Mouse (Mus musculus) hindbrain, postnatal 0 days (tissue): ENCODE measurements around the gene Fyb. TPM values are rescaled to one million over a fixed set of nuclear protein-coding genes. Genes with fewer than 3 reads are reported as not detected.

Source experiments
- ATAC-seq: fragments of 200-750 bp; cut with Nextera tagmentation; 2 replicates; pipeline ENCODE4 v1.8.0; 2017; ENCODE audit warnings: mild to moderate bottlenecking, moderate TSS enrichment, moderate library complexity
- DNase-seq: peaks from one replicate; pipeline ENCODE4 v3.0.0-alpha.2; 2015; ENCODE audit warnings: low spot score
- H3K27ac ChIP-seq: fragments of 300-500 bp; sonication (generic); 2 replicates; pipeline ENCODE4 v1.5.1; 2014; ENCODE audit warnings: mild to moderate bottlenecking
- H3K27me3 ChIP-seq: fragments of 300-500 bp; sonication (generic); 2 replicates; pipeline ENCODE4 v1.6.1; 2014; ENCODE audit warnings: low read length, mixed read lengths; ENCODE audit not compliant: insufficient read depth
- H3K36me3 ChIP-seq: fragments of 300-500 bp; sonication (generic); 2 replicates; pipeline ENCODE4 v1.6.1; 2014; ENCODE audit warnings: low read length, mixed read lengths; ENCODE audit not compliant: insufficient read depth
- H3K4me1 ChIP-seq: fragments of 300-500 bp; sonication (generic); 2 replicates; pipeline ENCODE4 v1.6.1; 2014; ENCODE audit warnings: antibody characterized with exemption, low read length, mixed read lengths; ENCODE audit not compliant: insufficient read depth
- H3K4me2 ChIP-seq: fragments of 300-500 bp; sonication (generic); 2 replicates; pipeline ENCODE4 v1.6.1; 2014; ENCODE audit warnings: low read depth, mild to moderate bottlenecking, low read length, moderate library complexity, mixed read lengths
- H3K4me3 ChIP-seq: fragments of 300-500 bp; sonication (generic); 2 replicates; pipeline ENCODE4 v1.5.1; 2014; ENCODE audit warnings: low read length
- H3K9ac ChIP-seq: fragments of 300-500 bp; sonication (generic); replicated peaks from 2 replicates; pipeline ENCODE4 v1.6.1; 2014; ENCODE audit warnings: mild to moderate bottlenecking, low read length, moderate library complexity, mixed read lengths
- H3K9me3 ChIP-seq: fragments of 300-500 bp; sonication (generic); 2 replicates; pipeline ENCODE4 v1.6.1; 2016; ENCODE audit warnings: low read length, mixed read lengths
- CTCF ChIP-seq: IDR thresholded peaks from 2 replicates; pipeline ENCODE4 v1.5.1; 2016; ENCODE audit warnings: antibody characterized with exemption, control low read depth, low read depth
- WGBS: fragments of 180-500 bp; shearing (Covaris S2); extraction: QIAGEN DNeasy Blood & Tissue Kit; methylation state at CpG from one replicate; pipeline ENCODE4 v1.1.7; 2014; 5-methylcytosine and 5-hydroxymethylcytosine counted together
- polyA plus RNA-seq: library from polyadenylated mRNA; unstranded; fragments of >200 nt; fragmentation: Nextera tagmentation; extraction: Ambion mirVana; gene quantifications from 2 replicates; pipeline ENCODE4 v1.2.1, GENCODE M21; 2015
- total RNA-seq: library from RNA; depleted of rRNA; stranded (reverse); fragments of >200 nt; gene quantifications from 2 replicates; pipeline ENCODE4 v1.2.3, GENCODE M21; 2014

Gene Fyb
- total and polyA plus RNA-seq, 2 experiments from 2014 or later = 0.73 to 3.7 TPM

DNA sequence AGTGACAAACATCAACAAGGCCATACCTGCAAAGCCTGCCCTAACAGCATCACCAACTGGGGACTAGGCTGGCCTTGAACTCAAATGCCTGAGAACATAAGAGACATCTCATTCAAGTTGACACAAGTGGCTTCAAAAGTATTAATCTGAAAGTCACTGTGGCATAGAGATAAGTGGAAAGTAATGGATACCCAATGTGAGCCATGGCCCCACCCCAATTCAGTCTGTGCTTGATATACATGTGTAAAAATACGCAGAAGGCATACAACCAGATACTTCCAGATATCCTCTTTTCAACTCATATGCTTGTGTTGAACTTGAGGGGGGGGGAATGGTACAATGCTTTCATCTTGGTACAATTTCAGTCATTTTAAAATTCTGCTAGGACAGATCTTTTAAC is 124.4 kb downstream of the Fyb start:
- Histone ChIP-seq H3K27me3 (no peaks in the 10 kb centered on the region), H3K4me2 (no peak overlapping the region), H3K36me3 (no peaks in the 10 kb centered on the region), H3K9ac (no peak overlapping the region), H3K4me3 (no peak overlapping the region), H3K9me3 (no peaks in the 10 kb centered on the region), H3K27ac (no peak overlapping the region), H3K4me1 (no peaks in the 10 kb centered on the region)
- 78% methylated on average over 1 of the region's 1 CpGs for WGBS
- ATAC-seq = no peak
- no peak for TF ChIP-seq CTCF
- DNase-seq = no peak

DNA sequence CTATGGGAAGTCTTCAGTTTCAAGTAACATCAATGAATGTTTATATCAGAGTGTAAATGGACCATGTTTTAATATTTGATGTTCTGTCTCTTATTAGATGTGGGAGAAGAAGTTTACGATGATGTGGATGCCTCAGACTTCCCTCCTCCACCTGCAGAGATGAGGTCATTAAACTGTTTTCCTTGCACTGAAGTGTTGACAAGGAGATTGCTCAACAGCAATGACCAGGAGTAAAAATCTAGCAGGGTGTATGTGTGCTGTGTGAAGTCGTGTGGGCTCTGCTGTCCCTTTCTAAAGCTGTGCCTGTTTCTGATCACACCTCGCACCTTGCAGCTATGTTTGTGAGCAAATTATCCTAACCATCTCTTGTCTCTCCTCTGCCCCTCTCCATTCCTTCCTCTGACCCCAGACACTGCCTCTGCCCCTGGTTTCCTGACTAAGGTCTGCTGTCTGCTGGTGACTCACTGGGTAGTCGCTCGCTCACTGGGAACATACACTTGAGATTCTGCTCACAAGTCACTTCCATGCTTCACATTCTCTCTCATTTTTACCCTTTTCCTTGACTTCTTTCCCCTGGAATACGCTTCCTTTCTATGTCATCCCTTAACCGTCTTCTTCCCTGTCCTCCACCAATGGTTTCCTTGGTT is 126.2 kb downstream of the Fyb start:
- no peaks in the 10 kb centered on the region for H3K27me3 ChIP-seq
- 88% methylated on average over 7 of the region's 7 CpGs for WGBS
- DNase-seq (no peak), ATAC-seq (no peak)
- no peaks in the 10 kb centered on the region for H3K4me1 ChIP-seq
- no peak for TF ChIP-seq CTCF
- no peaks in the 10 kb centered on the region for H3K9me3 ChIP-seq
- no peak overlapping the region for H3K4me2 ChIP-seq
- no peak overlapping the region for H3K9ac ChIP-seq
- no peaks in the 10 kb centered on the region for H3K36me3 ChIP-seq
- no peak overlapping the region for H3K4me3 ChIP-seq
- H3K27ac ChIP-seq = no peak overlapping the region

GRCm38 (mm10) chr15:6653046-6653445 is 130.4 kb downstream of the Fyb start:
- Histone ChIP-seq H3K27me3 (no peaks in the 10 kb centered on the region), H3K27ac (no peak overlapping the region), H3K9me3 (no peaks in the 10 kb centered on the region), H3K4me1 (no peaks in the 10 kb centered on the region), H3K36me3 (no peaks in the 10 kb centered on the region), H3K4me2 (no peak overlapping the region), H3K4me3 (no peak overlapping the region), H3K9ac (no peak overlapping the region)
- 80% methylated on average over 4 of the region's 4 CpGs for WGBS
- DNase-seq (no peak), ATAC-seq (no peak)
- no peak for TF ChIP-seq CTCF

DNA sequence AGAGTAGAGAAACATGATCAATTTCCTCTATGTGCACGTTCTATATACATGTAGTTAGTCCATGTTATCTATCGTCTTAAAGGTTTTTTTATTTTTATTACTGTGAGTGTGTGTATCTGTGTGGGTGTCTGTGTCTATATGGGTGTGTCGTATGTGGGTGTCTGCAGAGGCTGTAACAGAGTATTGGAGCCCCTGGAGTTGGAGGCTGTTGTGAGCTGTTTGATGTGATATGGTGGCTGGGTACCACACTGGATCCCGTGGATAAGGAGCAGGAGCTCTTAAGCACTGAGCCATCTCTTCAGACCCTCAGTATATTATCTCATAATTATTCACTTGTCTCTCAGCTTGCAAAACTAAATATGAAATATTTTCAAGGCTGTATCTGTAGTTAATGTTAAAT is 135.4 kb downstream of the Fyb start:
- Histone ChIP-seq H3K27me3 (no peaks in the 10 kb centered on the region), H3K36me3 (no peaks in the 10 kb centered on the region), H3K9ac (no peak overlapping the region), H3K4me3 (no peak overlapping the region), H3K4me2 (no peak overlapping the region), H3K4me1 (no peaks in the 10 kb centered on the region), H3K27ac (no peak overlapping the region), H3K9me3 (no peaks in the 10 kb centered on the region)
- no peak for DNase-seq
- 88% methylated on average over 4 of the region's 4 CpGs for WGBS
- ATAC-seq = no peak
- no peak for TF ChIP-seq CTCF

- Histone ChIP-seq H3K4me1 (no peaks in the 10 kb centered on the region), H3K4me3 (no peak overlapping the region), H3K4me2 (no peak overlapping the region), H3K27ac (no peak overlapping the region), H3K27me3 (no peaks in the 10 kb centered on the region), H3K9me3 (no peaks in the 10 kb centered on the region), H3K36me3 (no peaks in the 10 kb centered on the region), H3K9ac (no peak overlapping the region)
- DNase-seq (no peak), ATAC-seq (no peak)
- no peak for TF ChIP-seq CTCF
- 32% methylated on average over 3 of the region's 3 CpGs for WGBS
Measured at GRCm38 (mm10) chr15:6661951-6662350, 139.3 kb downstream of the Fyb start.

DNA sequence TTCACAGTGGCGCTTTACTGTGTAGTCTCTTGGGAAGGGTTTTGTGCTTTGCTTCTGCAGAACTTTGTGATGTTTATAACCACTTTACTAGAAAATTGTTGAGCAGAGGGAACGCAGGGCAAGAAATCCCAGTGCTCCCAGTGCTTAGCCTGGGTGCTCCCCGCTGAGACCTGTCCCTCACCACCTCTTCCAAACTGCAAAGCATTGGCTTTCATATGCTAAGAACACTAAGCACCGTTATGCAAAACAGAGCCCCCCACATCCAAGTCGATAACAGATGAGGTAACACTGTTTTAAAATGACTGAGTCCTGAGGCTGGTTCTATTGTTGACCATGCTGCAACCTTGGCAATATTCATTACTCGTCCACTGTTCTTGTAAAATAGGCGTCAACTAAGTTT is 141.3 kb downstream of the Fyb start:
- H3K9me3 ChIP-seq = no peaks in the 10 kb centered on the region
- H3K36me3 ChIP-seq = no peaks in the 10 kb centered on the region
- DNase-seq (no peak), ATAC-seq (no peak)
- no peak overlapping the region for H3K4me3 ChIP-seq
- H3K9ac ChIP-seq = no peak overlapping the region
- no peaks in the 10 kb centered on the region for H3K4me1 ChIP-seq
- no peak for TF ChIP-seq CTCF
- no peaks in the 10 kb centered on the region for H3K27me3 ChIP-seq
- 61% methylated on average over 7 of the region's 7 CpGs for WGBS
- H3K27ac ChIP-seq = no peak overlapping the region
- no peak overlapping the region for H3K4me2 ChIP-seq

DNA sequence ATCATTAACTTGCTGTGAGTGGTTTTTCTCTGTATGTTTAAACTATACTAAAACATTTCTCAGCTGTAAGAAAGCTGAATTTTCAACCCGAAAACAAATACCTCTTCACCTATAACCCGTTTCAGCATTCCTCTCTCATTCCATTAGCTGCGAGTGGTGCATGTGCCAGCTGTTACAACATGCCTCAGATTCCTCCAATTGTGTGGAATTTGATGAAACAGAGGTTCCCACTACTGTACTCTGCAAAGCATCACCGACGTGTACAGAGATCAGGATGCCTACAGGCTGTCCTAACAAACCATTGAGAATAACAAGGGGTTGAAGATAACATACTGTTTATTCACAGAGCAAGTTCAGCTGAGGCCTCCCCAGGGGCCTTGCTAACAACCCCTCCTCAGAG is 143.4 kb downstream of the Fyb start:
- H3K4me2 ChIP-seq = no peak overlapping the region
- H3K9ac ChIP-seq = no peak overlapping the region
- no peak overlapping the region for H3K27ac ChIP-seq
- H3K36me3 ChIP-seq = no peaks in the 10 kb centered on the region
- H3K27me3 ChIP-seq = no peaks in the 10 kb centered on the region
- H3K4me1 ChIP-seq = no peaks in the 10 kb centered on the region
- H3K4me3 ChIP-seq = no peak overlapping the region
- TF ChIP-seq CTCF = no peak
- DNase-seq (no peak), ATAC-seq (no peak)
- H3K9me3 ChIP-seq = no peaks in the 10 kb centered on the region
- 63% methylated on average over 5 of the region's 5 CpGs for WGBS
